Mouse (Mus musculus) midbrain, embryonic 11.5 days (tissue): ENCODE data around the gene Slc43a2. TPM values are rescaled to one million over a fixed set of nuclear protein-coding genes. Genes with fewer than 3 reads are reported as not detected.

Source experiments
- ATAC-seq: fragments of 200-750 bp; cut with Nextera tagmentation; 2 replicates; pipeline ENCODE4 v1.8.0; 2017; ENCODE audit warnings: moderate TSS enrichment, moderate library complexity; ENCODE audit not compliant: low FRiP score
- DNase-seq: peaks from one replicate; pipeline ENCODE4 v3.0.0; 2015; ENCODE audit warnings: low spot score; ENCODE audit errors: missing footprints
- H3K27ac ChIP-seq: fragments of 300-500 bp; sonication (generic); 2 replicates; pipeline ENCODE4 v1.5.1; 2014; ENCODE audit warnings: low read depth, low read length
- H3K27me3 ChIP-seq: fragments of 300-500 bp; sonication (generic); 2 replicates; pipeline ENCODE4 v1.6.1; 2014; ENCODE audit warnings: mild to moderate bottlenecking, low read length, moderate library complexity, mixed read lengths; ENCODE audit not compliant: control insufficient read depth, insufficient read depth
- H3K36me3 ChIP-seq: fragments of 300-500 bp; sonication (generic); 2 replicates; pipeline ENCODE4 v1.6.1; 2014; ENCODE audit warnings: mild to moderate bottlenecking, low read length, moderate library complexity, mixed read lengths; ENCODE audit not compliant: control insufficient read depth, insufficient read depth
- H3K4me1 ChIP-seq: fragments of 300-500 bp; sonication (generic); 2 replicates; pipeline ENCODE4 v1.6.1; 2014; ENCODE audit warnings: low read length; ENCODE audit not compliant: control insufficient read depth, insufficient read depth
- H3K4me2 ChIP-seq: fragments of 300-500 bp; sonication (generic); 2 replicates; pipeline ENCODE4 v1.6.1; 2014; ENCODE audit warnings: mild to moderate bottlenecking, moderate library complexity
- H3K4me3 ChIP-seq: fragments of 300-500 bp; sonication (generic); 2 replicates; pipeline ENCODE4 v1.5.1; 2014; ENCODE audit warnings: low read depth, low read length
- H3K9ac ChIP-seq: fragments of 300-500 bp; sonication (generic); 2 replicates; pipeline ENCODE4 v1.6.1; 2014; ENCODE audit warnings: low read length
- H3K9me3 ChIP-seq: fragments of 300-500 bp; sonication (generic); 2 replicates; pipeline ENCODE4 v1.6.1; 2016; ENCODE audit warnings: low read length; ENCODE audit not compliant: control insufficient read depth
- WGBS: fragments of 180-500 bp; shearing (Covaris S2); extraction: QIAGEN DNeasy Blood & Tissue Kit; methylation state at CpG from one replicate; pipeline ENCODE4 v1.1.7; 2014; 5-methylcytosine and 5-hydroxymethylcytosine counted together
- microRNA-seq: library from miRNA; unstranded; fragments of <30 nt; microRNA quantifications from one replicate; pipeline ENCODE4, GENCODE M21; 2017
- polyA plus RNA-seq: library from polyadenylated mRNA; unstranded; fragments of >200 nt; fragmentation: Nextera tagmentation; extraction: Ambion mirVana; gene quantifications from 2 replicates; pipeline ENCODE4 v1.2.1, GENCODE M21; 2014

The Slc43a2 gene
- polyA plus RNA-seq, 1 experiment from 2014 or later = 3.7 TPM

DNA sequence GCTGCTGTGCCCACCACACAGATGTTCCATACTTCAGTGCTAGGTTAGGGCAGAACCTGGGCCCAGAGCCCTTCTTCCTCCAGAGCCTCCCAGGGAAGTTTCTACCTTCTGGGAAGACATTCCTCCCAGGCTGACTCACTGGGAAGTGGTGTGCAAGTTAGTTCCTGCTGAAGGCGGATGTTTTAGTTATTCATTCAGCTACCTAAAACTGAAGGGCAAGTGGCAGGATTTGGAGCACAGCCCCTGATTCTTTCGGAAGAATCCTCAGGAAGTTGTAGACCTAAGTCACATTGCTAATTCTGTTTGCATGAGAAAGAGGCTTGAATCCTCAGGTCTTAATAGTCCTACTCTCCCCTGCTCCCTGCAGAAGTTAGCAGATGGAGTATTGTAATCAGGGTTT is 89.9 kb downstream of the Slc43a2 start:
- no peak overlapping the region for H3K4me3 ChIP-seq
- H3K27ac ChIP-seq = no peak overlapping the region
- no peak overlapping the region for H3K9ac ChIP-seq
- no peak overlapping the region for H3K4me2 ChIP-seq
- DNase-seq (no peak), ATAC-seq (no peak)
- 85% methylated on average over 2 of the region's 2 CpGs for whole genome bisulfite sequencing
- no peaks in the 10 kb centered on the region for H3K9me3 ChIP-seq
- H3K36me3 ChIP-seq = peaks cover 9% of the 10 kb centered on the region
- no peaks in the 10 kb centered on the region for H3K27me3 ChIP-seq
- H3K4me1 ChIP-seq = no peaks in the 10 kb centered on the region

DNA sequence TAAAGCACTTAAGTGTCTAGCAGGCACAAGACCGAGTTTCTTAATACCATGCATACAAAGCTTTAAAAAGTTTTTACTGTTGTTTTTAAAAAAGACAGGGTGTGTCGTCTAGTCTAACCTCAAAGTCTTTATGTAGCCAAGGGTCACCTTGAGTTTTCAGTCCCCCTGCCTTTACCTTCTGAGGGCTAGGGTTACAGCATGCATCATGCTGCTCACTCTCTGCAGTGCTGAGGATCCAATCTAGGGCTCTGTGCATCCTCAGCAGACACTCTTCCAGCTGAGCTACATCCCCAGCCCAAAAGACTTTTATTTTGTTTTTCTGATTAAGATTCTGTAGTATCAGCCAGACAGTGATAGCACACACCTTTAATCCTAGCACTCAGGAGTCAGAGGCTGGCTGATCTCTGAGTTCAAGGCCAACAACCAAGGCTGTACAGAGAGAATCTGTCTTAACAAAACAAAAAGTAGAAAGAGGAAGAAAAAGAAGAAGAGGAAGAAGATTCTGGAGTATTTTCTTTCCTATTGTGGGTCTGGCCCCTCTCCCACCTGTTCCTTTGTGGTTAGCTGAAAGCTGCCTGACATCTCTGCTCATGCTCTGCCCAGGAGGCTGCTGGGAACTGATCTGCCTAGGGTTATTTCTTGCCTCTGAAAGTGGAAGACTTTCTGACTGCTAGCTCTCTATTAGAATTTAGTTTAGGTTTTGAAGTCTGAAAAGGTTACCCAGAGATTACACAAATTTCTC is 91.3 kb downstream of the Slc43a2 start:
- H3K9me3 ChIP-seq = no peaks in the 10 kb centered on the region
- no peaks in the 10 kb centered on the region for H3K4me1 ChIP-seq
- H3K27ac ChIP-seq = no peak overlapping the region
- 84% methylated on average over 2 of the region's 2 CpGs for WGBS
- no peaks in the 10 kb centered on the region for H3K27me3 ChIP-seq
- H3K9ac ChIP-seq = no peak overlapping the region
- H3K36me3 ChIP-seq = peaks cover 6% of the 10 kb centered on the region; the same call in 1 of the 2 replicates
- H3K4me2 ChIP-seq = no peak overlapping the region
- DNase-seq (no peak), ATAC-seq (no peak)
- no peak overlapping the region for H3K4me3 ChIP-seq

DNA sequence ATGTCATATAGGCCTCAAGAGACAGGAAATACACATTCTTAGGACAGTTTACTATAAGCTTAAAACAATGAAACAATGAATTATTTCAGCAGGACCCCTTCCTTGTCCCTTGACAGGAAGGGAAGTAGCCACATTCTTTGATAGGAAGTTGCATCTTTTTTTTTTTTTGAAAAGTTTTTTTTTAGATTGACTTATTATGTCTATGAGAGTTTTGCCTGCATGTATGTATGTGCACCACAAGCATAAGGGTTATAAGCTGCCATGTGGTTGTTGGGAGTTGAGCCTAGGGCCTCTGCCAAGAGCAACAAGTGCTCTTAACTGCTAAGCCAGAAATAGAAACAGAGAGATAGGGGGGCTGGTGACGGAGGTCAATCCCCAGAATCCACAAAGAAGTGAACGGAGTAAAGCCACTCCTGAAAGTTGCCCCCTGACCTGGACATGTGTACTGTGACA is 92.6 kb downstream of the Slc43a2 start:
- Histone ChIP-seq H3K27ac (no peak overlapping the region), H3K36me3 (peaks cover 6% of the 10 kb centered on the region; the same call in 1 of the 2 replicates)
- 58% methylated on average over 2 of the region's 2 CpGs for WGBS

DNA sequence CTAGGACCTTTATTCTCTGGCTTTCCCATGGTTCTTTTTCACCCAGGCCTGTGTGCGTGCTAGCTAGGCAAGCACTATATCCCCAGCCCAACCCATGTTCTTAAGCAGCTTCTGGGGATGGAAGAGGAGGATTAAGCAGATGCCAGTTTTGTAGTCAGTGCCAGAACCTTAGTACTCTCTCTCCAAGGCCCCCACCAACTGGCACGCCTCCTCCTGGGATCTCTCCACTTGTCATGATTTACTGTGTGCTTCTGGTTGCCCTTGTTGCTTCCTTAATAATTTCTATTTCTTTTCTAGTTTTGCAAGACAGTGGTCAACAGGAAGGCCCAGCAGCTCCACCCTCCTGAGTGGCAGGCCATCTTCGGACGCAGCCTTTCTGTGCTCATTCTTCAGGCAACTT is 94.3 kb downstream of the Slc43a2 start:
- no peak for ATAC-seq
- 93% methylated on average over 4 of the region's 4 CpGs for WGBS

More for the DNA sequence above, 92.6 kb downstream of the Slc43a2 start:
- Histone ChIP-seq H3K27me3 (no peaks in the 10 kb centered on the region), H3K4me1 (no peaks in the 10 kb centered on the region), H3K4me3 (no peak overlapping the region), H3K9ac (no peak overlapping the region), H3K9me3 (no peaks in the 10 kb centered on the region), H3K4me2 (no peak overlapping the region)
- ATAC-seq (no peak), DNase-seq (no peak)

More for the DNA sequence above, 94.3 kb downstream of the Slc43a2 start:
- H3K4me1 ChIP-seq = peaks cover 6% of the 10 kb centered on the region; the same call in 1 of the 2 replicates
- H3K36me3 ChIP-seq = peaks cover 3% of the 10 kb centered on the region; the same call in 1 of the 2 replicates
- H3K27me3 ChIP-seq = no peaks in the 10 kb centered on the region
- H3K9ac ChIP-seq = no peak overlapping the region
- no peak overlapping the region for H3K4me3 ChIP-seq
- H3K27ac ChIP-seq = no peak overlapping the region
- no peak for DNase-seq
- H3K4me2 ChIP-seq = no peak overlapping the region
- H3K9me3 ChIP-seq = no peaks in the 10 kb centered on the region

Small RNA genes lying within 50 kb of the gene (microRNA-seq; reads per million reads assigned to microRNA genes)
- gene Mir3971 = not detected

Other genes with a start within 250 kb of the Slc43a2 start
- 124 and 126 TPM in 2 replicates for gene Rpa1, start 183.4 kb upstream of the Slc43a2 start, polyA plus RNA-seq
- gene Smyd4, start 183.3 kb upstream of the Slc43a2 start, polyA plus RNA-seq = 11.6 and 13.1 TPM in 2 replicates
- 56.2 and 58.2 TPM in 2 replicates for gene Serpinf1, start 109.0 kb upstream of the Slc43a2 start, polyA plus RNA-seq
- not detected in 2 replicates for gene Serpinf2, start 92.1 kb upstream of the Slc43a2 start, polyA plus RNA-seq
- gene Wdr81, start 77.0 kb upstream of the Slc43a2 start, polyA plus RNA-seq = 2.8 and 3.9 TPM in 2 replicates
- gene Tlcd2, start 70.0 kb upstream of the Slc43a2 start, polyA plus RNA-seq = 7.6 and 8.9 TPM in 2 replicates
- 94.9 and 100.0 TPM in 2 replicates for gene Prpf8, start 44.9 kb upstream of the Slc43a2 start, polyA plus RNA-seq
- 0.53 and 0.72 TPM in 2 replicates for gene Rilp, start 21.6 kb upstream of the Slc43a2 start, polyA plus RNA-seq
- 2.9 and 3.4 TPM in 2 replicates for gene Scarf1, start 18.2 kb upstream of the Slc43a2 start, polyA plus RNA-seq
- 87.9 and 90.7 TPM in 2 replicates for gene Pitpna, start 56.4 kb downstream of the Slc43a2 start, polyA plus RNA-seq
- gene Inpp5k, start 99.3 kb downstream of the Slc43a2 start, polyA plus RNA-seq = 23.7 and 25.6 TPM in 2 replicates
- 9.8 and 10.2 TPM in 2 replicates for gene Myo1c, start 118.8 kb downstream of the Slc43a2 start, polyA plus RNA-seq
- gene Crk, start 147.6 kb downstream of the Slc43a2 start, polyA plus RNA-seq = 128 and 130 TPM in 2 replicates
- 1,665 and 1,827 TPM in 2 replicates for gene Ywhae, start 201.2 kb downstream of the Slc43a2 start, polyA plus RNA-seq